Mouse (Mus musculus): Measurements from ENCODE around the gene C9orf72. TPM values are rescaled to one million over a fixed set of nuclear protein-coding genes. Genes with fewer than 3 reads are reported as not detected.
A peak's percentile ranks its signal among the peaks of the same experiment; 100 is the strongest.

C9orf72 gene
- polyA plus RNA-seq, 1 experiment from 2014 or later = 11.7 TPM

DNA sequence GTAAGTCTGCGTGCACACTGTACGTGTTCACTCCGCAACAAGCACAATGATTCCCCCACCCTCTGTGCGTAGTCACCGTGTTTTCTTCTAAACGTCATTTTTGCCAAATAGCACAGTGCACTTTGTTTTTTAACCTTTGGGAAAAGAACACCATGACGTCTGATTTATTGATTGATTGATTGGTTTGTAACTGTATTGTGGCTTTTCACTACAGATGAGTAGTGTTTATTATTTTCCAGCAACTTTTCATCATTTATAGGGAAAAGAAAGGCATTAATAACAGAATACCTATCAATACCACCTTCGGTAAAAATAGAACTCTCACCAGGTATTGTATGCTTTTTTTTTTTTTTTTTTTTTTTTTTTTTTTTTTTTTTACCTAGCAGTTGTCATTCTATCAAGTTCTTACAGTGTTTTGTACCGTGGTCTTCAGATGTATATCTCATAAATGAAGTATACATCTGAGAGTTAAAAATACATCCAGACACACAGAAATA lies 569 bp upstream of the C9orf72 start:
- peak overlapping the region; percentile 72 for H3K4me3 ChIP-seq (ENCODE audit: low read depth, low read length)
- ATAC-seq (replicated peaks; ENCODE audit: low FRiP score, low TSS enrichment, low read depth) = 0 out of 2 replicates have a peak, but pooled peaks have one; percentile 40
- no peaks in the 10 kb centered on the region for H3K9me3 ChIP-seq (ENCODE audit: control insufficient read depth, low read length)
- H3K27ac ChIP-seq (ENCODE audit: low read depth) = 0 out of 2 replicates have a peak overlapping the region, but pooled peaks have one; percentile 24
- no peak for DNase-seq (ENCODE audit: low spot score)
- H3K27me3 ChIP-seq (replicated peaks; ENCODE audit: control insufficient read depth, insufficient read depth, low read length) = no peaks in the 10 kb centered on the region
- H3K9ac ChIP-seq (ENCODE audit: low read length) = peak overlapping the region; percentile 52
- WGBS = 16% methylated on average over 9 of the region's 9 CpGs
- H3K36me3 ChIP-seq (ENCODE audit: control insufficient read depth, insufficient read depth, low read length) = no peaks in the 10 kb centered on the region
- 0 out of 2 replicates have a peak, but pooled peaks cover 4% of the 10 kb centered on the region for H3K4me1 ChIP-seq (replicated peaks; ENCODE audit: control insufficient read depth, insufficient read depth, low read length)
- peak overlapping the region; percentile 92 for H3K4me2 ChIP-seq (ENCODE audit: low read length)

DNA sequence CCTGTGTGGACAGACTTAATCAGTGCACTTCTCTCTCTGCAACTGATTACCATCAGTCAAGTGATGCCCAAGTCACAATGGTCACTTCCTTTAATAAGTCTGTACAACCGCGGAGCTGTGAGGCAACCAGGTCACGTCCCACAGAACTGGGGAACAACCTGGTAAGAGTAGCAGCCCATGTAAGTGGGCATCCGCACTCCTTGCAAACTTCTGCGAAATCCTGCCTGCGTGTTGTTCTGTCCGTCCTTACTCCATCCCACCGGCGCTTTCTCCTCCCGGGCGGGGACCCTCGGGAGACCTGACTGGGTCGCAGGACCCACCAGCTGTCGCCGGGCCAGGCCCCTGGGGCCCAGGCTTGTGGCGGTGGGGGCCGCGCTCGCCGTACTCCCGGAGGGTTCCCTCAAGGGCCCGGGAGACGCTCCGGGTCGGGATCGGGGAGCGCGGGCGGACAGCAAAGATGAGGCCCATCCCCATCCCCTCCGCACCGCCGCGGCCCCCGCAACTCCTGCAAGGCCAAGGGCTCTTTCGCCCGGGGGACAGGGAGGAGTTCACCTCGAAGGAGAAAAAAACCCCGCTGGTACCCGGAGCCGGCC lies 738 bp downstream of the C9orf72 start:
- 1% methylated on average over 34 of the region's 40 CpGs for WGBS
- H3K27me3 ChIP-seq (replicated peaks; ENCODE audit: control insufficient read depth, insufficient read depth, low read length) = no peaks in the 10 kb centered on the region
- peak overlapping the region; percentile 92 for H3K4me2 ChIP-seq (ENCODE audit: low read length)
- peak; percentile 75 for ATAC-seq (replicated peaks; ENCODE audit: low FRiP score, low TSS enrichment, low read depth)
- peak overlapping the region; percentile 72 for H3K4me3 ChIP-seq (ENCODE audit: low read depth, low read length)
- no peaks in the 10 kb centered on the region for H3K9me3 ChIP-seq (ENCODE audit: control insufficient read depth, low read length)
- H3K27ac ChIP-seq (ENCODE audit: low read depth) = peak overlapping the region; percentile 19; the same call in 1 of the 2 replicates
- H3K36me3 ChIP-seq (ENCODE audit: control insufficient read depth, insufficient read depth, low read length) = no peaks in the 10 kb centered on the region
- H3K4me1 ChIP-seq (replicated peaks; ENCODE audit: control insufficient read depth, insufficient read depth, low read length) = 0 out of 2 replicates have a peak, but pooled peaks cover 4% of the 10 kb centered on the region
- DNase-seq (ENCODE audit: low spot score) = no peak
- H3K9ac ChIP-seq (ENCODE audit: low read length) = peak overlapping the region; percentile 68

DNA sequence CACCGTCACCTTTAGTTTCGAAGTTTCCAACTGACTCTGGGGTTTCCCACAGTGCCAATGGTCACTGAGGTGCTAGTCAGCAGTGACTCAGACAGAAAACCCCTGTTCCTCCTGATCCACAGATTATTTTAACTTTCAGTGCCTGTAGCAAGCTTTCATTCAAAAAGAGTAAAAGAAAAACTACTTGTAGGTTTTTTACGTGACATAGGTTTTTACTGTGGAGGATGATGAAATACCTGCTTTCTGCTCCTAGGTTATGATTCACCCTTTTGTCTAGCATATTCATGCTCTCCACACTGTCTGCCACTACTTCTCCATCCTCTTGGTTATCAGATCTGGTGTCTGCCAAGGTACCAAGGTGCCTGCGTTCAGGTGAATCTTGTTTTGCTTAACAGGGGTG lies 1.9 kb downstream of the C9orf72 start:
- no peak overlapping the region for H3K4me3 ChIP-seq (ENCODE audit: low read depth, low read length)
- peak overlapping the region; percentile 92; the same call in 1 of the 2 replicates for H3K4me2 ChIP-seq (ENCODE audit: low read length)
- no peaks in the 10 kb centered on the region for H3K36me3 ChIP-seq (ENCODE audit: control insufficient read depth, insufficient read depth, low read length)
- no peak overlapping the region for H3K9ac ChIP-seq (ENCODE audit: low read length)
- no peak overlapping the region for H3K27ac ChIP-seq (ENCODE audit: low read depth)
- H3K9me3 ChIP-seq (ENCODE audit: control insufficient read depth, low read length) = no peaks in the 10 kb centered on the region
- DNase-seq (ENCODE audit: low spot score) (no peak), ATAC-seq (replicated peaks; ENCODE audit: low FRiP score, low TSS enrichment, low read depth) (no peak)
- WGBS = 89% methylated on average over 4 of the region's 4 CpGs
- H3K27me3 ChIP-seq (replicated peaks; ENCODE audit: control insufficient read depth, insufficient read depth, low read length) = no peaks in the 10 kb centered on the region
- 0 out of 2 replicates have a peak, but pooled peaks cover 4% of the 10 kb centered on the region for H3K4me1 ChIP-seq (replicated peaks; ENCODE audit: control insufficient read depth, insufficient read depth, low read length)

DNA sequence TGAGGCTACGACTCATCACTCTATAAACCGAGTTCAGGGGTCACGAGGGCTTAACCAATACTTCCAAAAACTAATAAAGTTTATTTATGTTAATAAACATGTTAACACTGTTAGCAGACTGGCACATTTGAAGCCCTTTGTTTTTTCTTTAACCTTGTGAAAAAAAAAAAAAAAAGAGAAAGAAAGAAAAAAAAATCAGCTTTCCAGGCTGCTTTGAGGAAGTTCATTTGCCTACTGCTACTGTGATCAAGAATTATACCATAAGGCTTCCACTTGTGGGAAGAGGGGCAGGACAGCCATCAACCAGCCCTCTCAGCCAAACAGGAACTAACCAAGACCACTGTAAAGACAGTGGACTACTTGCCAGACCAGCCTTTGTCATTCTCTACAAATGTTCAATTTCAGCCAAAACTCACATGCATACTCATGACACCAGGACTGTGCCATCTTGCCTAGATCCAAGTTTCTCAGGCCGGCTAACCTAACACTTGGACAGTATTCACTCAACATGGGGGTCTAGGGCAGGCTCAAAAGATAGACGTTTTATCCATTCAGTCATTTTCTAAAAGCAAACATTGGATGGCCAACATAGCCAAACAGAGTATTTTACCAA lies 2.5 kb downstream of the C9orf72 start:
- H3K36me3 ChIP-seq (ENCODE audit: control insufficient read depth, insufficient read depth, low read length) = peaks cover under 1% of the 10 kb centered on the region; the same call in 1 of the 2 replicates
- no peak overlapping the region for H3K27ac ChIP-seq (ENCODE audit: low read depth)
- no peak for ATAC-seq (replicated peaks; ENCODE audit: low FRiP score, low TSS enrichment, low read depth)
- no peak overlapping the region for H3K4me3 ChIP-seq (ENCODE audit: low read depth, low read length)
- H3K9ac ChIP-seq (ENCODE audit: low read length) = no peak overlapping the region
- H3K9me3 ChIP-seq (ENCODE audit: control insufficient read depth, low read length) = no peaks in the 10 kb centered on the region
- 0 out of 2 replicates have a peak, but pooled peaks cover 4% of the 10 kb centered on the region for H3K4me1 ChIP-seq (replicated peaks; ENCODE audit: control insufficient read depth, insufficient read depth, low read length)
- 72% methylated on average over 5 of the region's 5 CpGs for WGBS
- H3K4me2 ChIP-seq (ENCODE audit: low read length) = no peak overlapping the region
- no peak for DNase-seq (ENCODE audit: low spot score)
- H3K27me3 ChIP-seq (replicated peaks; ENCODE audit: control insufficient read depth, insufficient read depth, low read length) = no peaks in the 10 kb centered on the region

DNA sequence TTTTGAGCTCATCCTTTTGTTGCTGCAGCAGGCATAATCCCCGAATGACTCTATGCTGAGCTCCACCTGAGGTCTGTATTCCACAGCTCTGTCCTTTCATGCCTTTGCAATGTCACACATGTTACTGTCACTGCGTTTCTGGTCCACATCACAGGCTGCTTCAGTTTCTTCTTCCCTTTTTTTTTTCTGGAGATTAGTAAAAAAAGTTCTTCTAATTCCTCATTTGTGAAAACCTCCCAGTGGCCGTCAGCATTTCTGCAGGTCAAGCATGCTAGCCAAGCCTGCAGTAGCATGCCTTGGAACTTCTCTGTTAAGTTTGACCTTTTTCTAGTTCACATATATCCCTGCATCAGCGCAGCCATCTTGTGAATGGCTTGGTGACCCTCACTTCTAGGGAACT lies 4.1 kb downstream of the C9orf72 start:
- Histone ChIP-seq H3K36me3 (ENCODE audit: control insufficient read depth, insufficient read depth, low read length) (peaks cover 9% of the 10 kb centered on the region; the same call in 1 of the 2 replicates), H3K27ac (ENCODE audit: low read depth) (no peak overlapping the region), H3K4me2 (ENCODE audit: low read length) (no peak overlapping the region), H3K4me1 (replicated peaks; ENCODE audit: control insufficient read depth, insufficient read depth, low read length) (0 out of 2 replicates have a peak, but pooled peaks cover 4% of the 10 kb centered on the region), H3K4me3 (ENCODE audit: low read depth, low read length) (no peak overlapping the region), H3K9me3 (ENCODE audit: control insufficient read depth, low read length) (no peaks in the 10 kb centered on the region), H3K27me3 (replicated peaks; ENCODE audit: control insufficient read depth, insufficient read depth, low read length) (no peaks in the 10 kb centered on the region), H3K9ac (ENCODE audit: low read length) (no peak overlapping the region)
- DNase-seq (ENCODE audit: low spot score) (no peak), ATAC-seq (replicated peaks; ENCODE audit: low FRiP score, low TSS enrichment, low read depth) (no peak)
- WGBS = 57% methylated on average over 4 of the region's 4 CpGs

DNA sequence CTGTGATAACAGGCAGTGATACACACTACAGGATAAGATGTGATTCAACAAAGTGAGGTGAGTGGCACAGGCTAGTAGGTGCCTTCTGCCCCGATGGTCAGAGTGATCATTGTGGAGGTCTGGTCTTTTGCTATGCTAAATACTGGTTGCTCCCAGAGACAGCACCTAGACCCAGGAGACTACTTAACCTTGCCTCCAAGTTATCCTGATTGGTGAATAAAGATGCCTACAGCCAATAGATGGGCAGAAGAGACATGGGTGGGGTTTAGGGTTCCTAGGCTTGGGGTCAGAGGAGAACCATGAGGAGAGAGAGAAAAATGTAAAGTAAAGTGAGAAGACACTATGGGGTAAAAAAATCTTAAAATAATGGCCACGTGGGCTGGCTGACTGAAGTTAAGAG lies 4.8 kb downstream of the C9orf72 start:
- no peak for ATAC-seq (replicated peaks; ENCODE audit: low FRiP score, low TSS enrichment, low read depth)
- H3K36me3 ChIP-seq (ENCODE audit: control insufficient read depth, insufficient read depth, low read length) = peaks cover 13% of the 10 kb centered on the region; the same call in 1 of the 2 replicates
- 54% methylated on average over 2 of the region's 2 CpGs for WGBS
- no peak overlapping the region for H3K27ac ChIP-seq (ENCODE audit: low read depth)
- H3K4me3 ChIP-seq (ENCODE audit: low read depth, low read length) = no peak overlapping the region
- H3K9ac ChIP-seq (ENCODE audit: low read length) = no peak overlapping the region
- no peaks in the 10 kb centered on the region for H3K9me3 ChIP-seq (ENCODE audit: control insufficient read depth, low read length)
- no peaks in the 10 kb centered on the region for H3K27me3 ChIP-seq (replicated peaks; ENCODE audit: control insufficient read depth, insufficient read depth, low read length)
- H3K4me2 ChIP-seq (ENCODE audit: low read length) = no peak overlapping the region
- H3K4me1 ChIP-seq (replicated peaks; ENCODE audit: control insufficient read depth, insufficient read depth, low read length) = 0 out of 2 replicates have a peak, but pooled peaks cover 4% of the 10 kb centered on the region
- no peak for DNase-seq (ENCODE audit: low spot score)

DNA sequence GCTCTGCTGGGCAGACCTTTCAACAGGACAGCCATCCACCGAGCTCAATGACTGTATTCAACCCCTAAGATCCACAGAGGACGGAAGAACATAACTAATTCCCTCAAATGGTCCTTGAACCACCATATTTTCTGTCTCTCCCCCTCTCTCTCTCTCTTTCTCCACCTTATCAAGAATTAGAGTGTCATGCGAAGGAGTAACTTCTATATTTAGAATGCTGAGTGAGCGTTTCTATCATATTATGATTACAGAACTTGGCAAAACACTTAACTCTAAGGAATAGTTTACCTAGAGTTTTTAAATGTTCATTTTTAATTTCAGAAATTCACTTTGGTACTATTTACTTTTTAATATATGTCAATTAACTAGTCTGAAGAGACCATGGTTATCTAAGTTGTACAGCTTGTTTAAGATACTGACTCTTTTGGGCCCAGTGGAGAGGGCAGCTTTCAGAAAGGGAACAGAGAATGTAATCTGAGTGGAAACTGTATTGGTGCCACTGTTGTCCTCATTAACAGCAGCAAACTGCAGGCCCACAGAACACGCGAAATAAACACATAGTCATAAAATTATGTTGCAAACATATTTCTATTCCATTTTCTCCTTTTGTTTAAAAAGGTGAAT lies 5.8 kb downstream of the C9orf72 start:
- Histone ChIP-seq H3K4me1 (replicated peaks; ENCODE audit: control insufficient read depth, insufficient read depth, low read length) (0 out of 2 replicates have a peak, but pooled peaks cover 4% of the 10 kb centered on the region), H3K4me3 (ENCODE audit: low read depth, low read length) (no peak overlapping the region), H3K27me3 (replicated peaks; ENCODE audit: control insufficient read depth, insufficient read depth, low read length) (no peaks in the 10 kb centered on the region), H3K9me3 (ENCODE audit: control insufficient read depth, low read length) (no peaks in the 10 kb centered on the region), H3K27ac (ENCODE audit: low read depth) (no peak overlapping the region), H3K36me3 (ENCODE audit: control insufficient read depth, insufficient read depth, low read length) (peaks cover 22% of the 10 kb centered on the region; the same call in 1 of the 2 replicates), H3K9ac (ENCODE audit: low read length) (no peak overlapping the region), H3K4me2 (ENCODE audit: low read length) (no peak overlapping the region)
- ATAC-seq (replicated peaks; ENCODE audit: low FRiP score, low TSS enrichment, low read depth) (no peak), DNase-seq (ENCODE audit: low spot score) (no peak)
- WGBS = 69% methylated on average over 6 of the region's 6 CpGs

DNA sequence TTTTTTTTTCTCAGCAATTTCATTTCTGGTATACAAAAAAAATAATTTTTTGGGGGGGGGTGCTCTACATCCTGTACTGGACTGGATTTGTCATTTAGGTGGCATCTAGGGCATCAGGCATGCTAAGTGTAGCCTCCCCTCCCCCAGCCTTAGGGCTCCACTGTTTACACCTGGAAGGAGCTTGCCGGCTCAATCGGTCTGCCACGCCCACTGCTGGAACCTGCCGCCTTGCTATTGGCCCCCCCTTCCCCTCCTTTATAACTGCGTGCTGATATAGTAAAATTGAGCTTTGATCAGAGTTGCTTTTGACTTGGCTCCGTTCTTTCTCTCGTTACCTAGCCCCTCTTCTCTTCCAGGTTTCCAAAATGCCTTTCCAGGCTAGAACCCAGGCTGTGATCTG lies 21.3 kb downstream of the C9orf72 start:
- no peaks in the 10 kb centered on the region for H3K27me3 ChIP-seq (replicated peaks; ENCODE audit: control insufficient read depth, insufficient read depth, low read length)
- H3K36me3 ChIP-seq (ENCODE audit: control insufficient read depth, insufficient read depth, low read length) = peaks cover 37% of the 10 kb centered on the region
- H3K4me2 ChIP-seq (ENCODE audit: low read length) = no peak overlapping the region
- H3K9me3 ChIP-seq (ENCODE audit: control insufficient read depth, low read length) = no peaks in the 10 kb centered on the region
- no peak for DNase-seq (ENCODE audit: low spot score)
- no peak for ATAC-seq (replicated peaks; ENCODE audit: low FRiP score, low TSS enrichment, low read depth)
- WGBS = 60% methylated on average over 7 of the region's 7 CpGs
- H3K4me3 ChIP-seq (ENCODE audit: low read depth, low read length) = no peak overlapping the region
- H3K27ac ChIP-seq (ENCODE audit: low read depth) = no peak overlapping the region
- H3K4me1 ChIP-seq (replicated peaks; ENCODE audit: control insufficient read depth, insufficient read depth, low read length) = no peaks in the 10 kb centered on the region
- H3K9ac ChIP-seq (ENCODE audit: low read length) = no peak overlapping the region
